Mouse (Mus musculus) lung, embryonic 14.5 days (tissue): ENCODE measurements around the gene Dmrt1. TPM values are rescaled to one million over a fixed set of nuclear protein-coding genes. Genes with fewer than 3 reads are reported as not detected.

ENCODE experiments used
- ATAC-seq: fragments of 200-750 bp; cut with Nextera tagmentation; 2 replicates; pipeline ENCODE4 v1.8.0; 2017; ENCODE audit warnings: mild to moderate bottlenecking, moderate TSS enrichment, moderate library complexity; ENCODE audit not compliant: insufficient read depth
- DNase-seq: peaks from one replicate; pipeline ENCODE4 v3.0.0-alpha.2; 2015
- H3K27ac ChIP-seq: fragments of 300-500 bp; sonication (generic); 2 replicates; pipeline ENCODE4 v1.5.1; 2014; ENCODE audit warnings: low read depth, mild to moderate bottlenecking, moderate library complexity
- H3K27me3 ChIP-seq: fragments of 300-500 bp; sonication (generic); 2 replicates; pipeline ENCODE4 v1.6.1; 2014; ENCODE audit warnings: low read length, control low read depth; ENCODE audit not compliant: insufficient read depth
- H3K36me3 ChIP-seq: fragments of 300-500 bp; sonication (generic); 2 replicates; pipeline ENCODE4 v1.6.1; 2014; ENCODE audit warnings: control low read depth; ENCODE audit not compliant: insufficient read depth
- H3K4me1 ChIP-seq: fragments of 300-500 bp; sonication (generic); 2 replicates; pipeline ENCODE4 v1.6.1; 2014; ENCODE audit warnings: antibody characterized with exemption, control low read depth; ENCODE audit not compliant: insufficient read depth
- H3K4me2 ChIP-seq: fragments of 300-500 bp; sonication (generic); 2 replicates; pipeline ENCODE4 v1.6.1; 2014; ENCODE audit warnings: mild to moderate bottlenecking
- H3K4me3 ChIP-seq: fragments of 300-500 bp; sonication (generic); 2 replicates; pipeline ENCODE4 v1.5.1; 2014; ENCODE audit warnings: low read depth, low read length
- H3K9ac ChIP-seq: fragments of 300-500 bp; sonication (generic); 2 replicates; pipeline ENCODE4 v1.6.1; 2014
- H3K9me3 ChIP-seq: fragments of 300-500 bp; sonication (generic); 2 replicates; pipeline ENCODE4 v1.6.1; 2016; ENCODE audit warnings: low read depth, low read length, control low read depth
- CTCF ChIP-seq: IDR thresholded peaks from 2 replicates; pipeline ENCODE4 v1.5.1; 2016; ENCODE audit warnings: antibody characterized with exemption, low read depth
- WGBS: fragments of 180-500 bp; shearing (Covaris S2); extraction: QIAGEN DNeasy Blood & Tissue Kit; methylation state at CpG from one replicate; pipeline ENCODE4 v1.1.7; 2014; 5-methylcytosine and 5-hydroxymethylcytosine counted together
- polyA plus RNA-seq: library from polyadenylated mRNA; unstranded; fragments of >200 nt; fragmentation: Nextera tagmentation; extraction: Ambion mirVana; gene quantifications from 2 replicates; pipeline ENCODE4 v1.2.1, GENCODE M21; 2014

Dmrt1 gene
- polyA plus RNA-seq, 1 experiment from 2014 or later, result not detected

DNA sequence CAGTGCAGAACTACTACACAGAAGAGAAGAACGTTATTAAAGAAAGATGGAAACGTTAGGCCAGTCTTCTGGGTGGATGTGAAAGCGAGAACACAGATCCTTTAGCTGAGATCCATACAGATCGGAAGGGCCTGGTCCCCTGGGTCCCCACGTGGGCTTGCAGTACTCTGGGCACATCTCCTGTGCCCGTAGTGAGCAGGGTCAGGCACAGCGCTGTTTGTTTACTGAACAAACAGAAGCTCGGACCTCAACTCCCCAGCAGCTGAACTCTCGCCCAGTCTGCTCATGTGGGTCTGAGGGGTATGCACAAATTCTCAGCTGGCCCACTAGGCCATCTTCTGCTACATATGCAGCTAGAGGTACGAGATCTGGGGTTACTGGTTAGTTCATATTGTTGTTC is 145.1 kb downstream of the Dmrt1 start:
- no peak for TF ChIP-seq CTCF
- H3K4me2 ChIP-seq, result no peak overlapping the region
- no peak overlapping the region for H3K4me3 ChIP-seq
- H3K27me3 ChIP-seq, result no peaks in the 10 kb centered on the region
- no peaks in the 10 kb centered on the region for H3K9me3 ChIP-seq
- H3K4me1 ChIP-seq, result peaks cover 6% of the 10 kb centered on the region; the same call in 1 of the 2 replicates
- WGBS, result 44% methylated on average over 10 of the region's 10 CpGs
- ATAC-seq, result no peak
- DNase-seq, result no peak
- H3K9ac ChIP-seq, result no peak overlapping the region
- no peak overlapping the region for H3K27ac ChIP-seq
- no peaks in the 10 kb centered on the region for H3K36me3 ChIP-seq

DNA sequence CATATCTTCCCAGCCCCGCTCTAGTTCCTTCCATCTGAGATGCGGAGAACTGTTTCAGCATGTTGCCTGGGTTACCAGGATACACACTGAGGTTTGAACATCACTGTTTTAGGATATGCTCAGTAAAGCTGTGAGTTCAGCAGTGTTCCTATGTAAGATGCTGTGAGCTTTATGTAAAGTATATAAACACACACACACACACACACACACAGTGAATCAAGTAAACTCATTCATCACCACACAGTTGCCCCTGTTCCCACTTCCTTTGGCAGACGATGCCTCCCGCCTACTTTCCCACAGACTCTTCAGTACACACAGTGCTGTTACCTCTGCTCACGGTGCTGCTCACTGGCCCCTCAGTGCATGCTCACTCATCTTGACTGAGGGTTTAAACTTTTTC is 147.1 kb downstream of the Dmrt1 start:
- no peak overlapping the region for H3K4me2 ChIP-seq
- DNase-seq, result no peak
- H3K4me3 ChIP-seq, result no peak overlapping the region
- WGBS, result 64% methylated on average over 5 of the region's 5 CpGs
- no peak overlapping the region for H3K9ac ChIP-seq
- H3K4me1 ChIP-seq, result peaks cover 6% of the 10 kb centered on the region; the same call in 1 of the 2 replicates
- no peak for ATAC-seq
- no peaks in the 10 kb centered on the region for H3K36me3 ChIP-seq
- H3K9me3 ChIP-seq, result no peaks in the 10 kb centered on the region
- H3K27me3 ChIP-seq, result no peaks in the 10 kb centered on the region
- TF ChIP-seq CTCF, result no peak
- H3K27ac ChIP-seq, result no peak overlapping the region

Other genes starting within 250 kb of the Dmrt1 start
- 0.35 and 0.49 TPM in 2 replicates for gene Dmrt3, start 104.7 kb downstream of the Dmrt1 start, polyA plus RNA-seq
- 0.41 and 0.62 TPM in 2 replicates for gene Dmrt2, start 166.8 kb downstream of the Dmrt1 start, polyA plus RNA-seq